ENCODE assay signal across 31 mouse cellular contexts in the genomic region with DNA sequence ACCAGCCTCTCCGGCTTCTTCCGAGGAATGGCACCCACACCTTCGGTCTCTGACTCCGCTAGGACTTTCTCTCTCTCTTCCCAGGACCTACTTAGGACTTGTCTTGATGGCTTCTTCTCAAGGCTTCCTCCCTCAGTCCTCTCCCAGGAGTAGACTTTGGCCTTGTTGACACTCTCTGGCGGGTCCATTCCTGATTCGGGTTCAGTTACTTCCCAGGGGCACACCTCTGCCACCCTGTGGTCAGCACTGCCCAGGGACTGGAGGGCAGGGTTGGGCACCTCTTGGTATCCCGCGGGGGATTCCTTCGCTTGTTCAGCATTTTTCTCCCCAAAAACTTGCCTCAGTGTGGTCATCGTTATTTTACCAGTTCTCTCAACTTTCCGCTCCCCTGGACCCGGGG. TPM values are rescaled to one million over a fixed set of nuclear protein-coding genes. Genes with fewer than 3 reads are reported as not detected.
DNase-seq lines count a peak whose midpoint lies in the region; ATAC-seq and TF ChIP-seq lines count a peak whose summit lies in the region.
"Had no signal": no experiment of that assay in that cellular context is flagged by ENCODE, and none has a peak within 500 bp of the region (broad histone marks: within the 10 kb centered on the region; RNA-seq: fewer than 3 reads in every experiment).

No protein-coding gene starts in this region.

- no peak overlapping the region for H3K9ac ChIP-seq in kidney, embryonic 14.5 days (ENCODE audit: low read depth, low read length)
- no peak overlapping the region for H3K9ac ChIP-seq in liver, adult 2 months (ENCODE audit: low read depth, low read length)
- no peak overlapping the region for H3K9ac ChIP-seq in liver, embryonic 12.5 days
- H3K9ac ChIP-seq in hindbrain, embryonic 11.5 days (ENCODE audit: low read depth, low read length) = no peak overlapping the region
- H3K9ac ChIP-seq: embryonic facial prominence, embryonic 13.5 days; forebrain, embryonic 15.5 days; heart, embryonic 12.5 days; hindbrain, embryonic 14.5 days; limb, embryonic 12.5 days; liver, embryonic 14.5 days; midbrain, embryonic 13.5 days had no signal

- H3K27me3 ChIP-seq in kidney, embryonic 14.5 days (ENCODE audit: control insufficient read depth, insufficient read depth, low read length) = peaks cover 4% of the 10 kb centered on the region; the same call in 1 of the 2 replicates
- no peaks in the 10 kb centered on the region for H3K27me3 ChIP-seq in liver, adult 2 months (ENCODE audit: control insufficient read depth, insufficient read depth, low read length)
- peaks cover 77% of the 10 kb centered on the region for H3K27me3 ChIP-seq in liver, embryonic 12.5 days (replicated peaks)
- peaks cover 33% of the 10 kb centered on the region for H3K27me3 ChIP-seq in E14TG2a.4 (ENCODE audit: insufficient read depth, low read length)
- H3K27me3 ChIP-seq in hindbrain, embryonic 11.5 days (ENCODE audit: control insufficient read depth, insufficient read depth, low read length) = no peaks in the 10 kb centered on the region; the same call in 1 of the 2 replicates
- H3K27me3 ChIP-seq: forebrain, embryonic 15.5 days had no signal

- H3K4me1 ChIP-seq in kidney, embryonic 14.5 days (ENCODE audit: control insufficient read depth, insufficient read depth, low read length) = no peaks in the 10 kb centered on the region
- H3K4me1 ChIP-seq in liver, adult 2 months (ENCODE audit: control insufficient read depth, insufficient read depth, low read length) = no peaks in the 10 kb centered on the region
- H3K4me1 ChIP-seq in liver, embryonic 12.5 days = peaks cover 23% of the 10 kb centered on the region
- H3K4me1 ChIP-seq in E14TG2a.4 (replicated peaks; ENCODE audit: low read depth, low read length) = peaks cover 72% of the 10 kb centered on the region
- H3K4me1 ChIP-seq in hindbrain, embryonic 11.5 days (replicated peaks; ENCODE audit: control insufficient read depth, insufficient read depth, low read length) = no peaks in the 10 kb centered on the region

- H3K4me3 ChIP-seq in kidney, embryonic 14.5 days (ENCODE audit: low read length) = no peak overlapping the region
- no peak overlapping the region for H3K4me3 ChIP-seq in liver, adult 2 months (ENCODE audit: insufficient read depth, low read depth, low read length)
- no peak overlapping the region for H3K4me3 ChIP-seq in liver, embryonic 12.5 days
- H3K4me3 ChIP-seq in E14TG2a.4 (replicated peaks; ENCODE audit: low read length) = peak overlapping the region; percentile 69
- no peak overlapping the region for H3K4me3 ChIP-seq in hindbrain, embryonic 11.5 days (ENCODE audit: low read depth, low read length)
- H3K4me3 ChIP-seq: embryonic facial prominence, embryonic 13.5 days; forebrain, embryonic 10.5 days; forebrain, embryonic 15.5 days; heart, embryonic 12.5 days; left cerebral cortex, adult 2 months; limb, embryonic 12.5 days; megakaryocyte, embryonic 14.5 days; midbrain, embryonic 13.5 days had no signal

- no peaks in the 10 kb centered on the region for H3K79me2 ChIP-seq in liver, adult 2 months (ENCODE audit: control insufficient read depth, insufficient read depth, low read length)

- no peaks in the 10 kb centered on the region for H3K9me3 ChIP-seq in kidney, embryonic 14.5 days (ENCODE audit: control insufficient read depth, low read length)
- no peaks in the 10 kb centered on the region for H3K9me3 ChIP-seq in liver, embryonic 12.5 days (replicated peaks)
- no peaks in the 10 kb centered on the region for H3K9me3 ChIP-seq in E14TG2a.4 (ENCODE audit: low read length)
- no peaks in the 10 kb centered on the region for H3K9me3 ChIP-seq in hindbrain, embryonic 11.5 days (ENCODE audit: control insufficient read depth, low read length)
- H3K9me3 ChIP-seq: embryonic facial prominence, embryonic 13.5 days; forebrain, embryonic 10.5 days; forebrain, embryonic 15.5 days; heart, embryonic 12.5 days; limb, embryonic 12.5 days; megakaryocyte, embryonic 14.5 days; midbrain, embryonic 13.5 days had no signal

- DNase-seq in kidney, adult 11 months = peak; percentile 60
- peak; percentile 50 for DNase-seq in liver, adult 2 months (ENCODE audit: extremely low read depth, low read depth, low spot score)
- peak; percentile 73 for DNase-seq in kidney, adult 9 months
- DNase-seq in right cerebral cortex, postnatal 4 days = no peak
- DNase-seq in hindbrain, embryonic 11.5 days (ENCODE audit: low spot score) = no peak
- DNase-seq: adrenal gland, adult 2 months; adrenal gland, postnatal 36 days; cerebellum, adult 18-20 months; cerebellum, postnatal 10 days; gastrocnemius, postnatal 25 days; heart, adult 18-20 months; heart, postnatal 4 days; lung, adult 2 months; lung, postnatal 36 days; thymus, postnatal 4 days had no signal

- no peaks in the 10 kb centered on the region for H3K36me3 ChIP-seq in kidney, embryonic 14.5 days (ENCODE audit: control insufficient read depth, insufficient read depth, low read length)
- no peaks in the 10 kb centered on the region for H3K36me3 ChIP-seq in liver, adult 2 months (ENCODE audit: control insufficient read depth, insufficient read depth, low read length)
- H3K36me3 ChIP-seq in liver, embryonic 12.5 days = no peaks in the 10 kb centered on the region
- H3K36me3 ChIP-seq in E14TG2a.4 (ENCODE audit: insufficient read depth, low read length) = peaks cover 5% of the 10 kb centered on the region
- H3K36me3 ChIP-seq in hindbrain, embryonic 11.5 days (ENCODE audit: control insufficient read depth, insufficient read depth, low read length) = no peaks in the 10 kb centered on the region
- H3K36me3 ChIP-seq: embryonic facial prominence, embryonic 13.5 days; forebrain, embryonic 10.5 days; forebrain, embryonic 15.5 days; heart, embryonic 12.5 days; limb, embryonic 12.5 days; midbrain, embryonic 13.5 days had no signal

- TF ChIP-seq POLR2A in liver, adult 2 months (IDR thresholded peaks at IDR 0.05; ENCODE audit: extremely low read depth, insufficient read depth, low read length) = no peak

- H3K27ac ChIP-seq in kidney, embryonic 14.5 days (ENCODE audit: low read depth, low read length) = no peak overlapping the region
- no peak overlapping the region for H3K27ac ChIP-seq in liver, adult 2 months (replicated peaks; ENCODE audit: insufficient read depth, low read depth, low read length)
- no peak overlapping the region for H3K27ac ChIP-seq in liver, embryonic 12.5 days
- no peak overlapping the region for H3K27ac ChIP-seq in hindbrain, embryonic 11.5 days (ENCODE audit: low read depth, low read length)
- H3K27ac ChIP-seq: forebrain, embryonic 10.5 days; forebrain, embryonic 15.5 days; hindbrain, embryonic 14.5 days; left cerebral cortex, adult 2 months; limb, embryonic 12.5 days; liver, embryonic 14.5 days; midbrain, embryonic 13.5 days had no signal

- 87% methylated on average over 12 of the region's 12 CpGs for WGBS in kidney, embryonic 14.5 days
- WGBS in liver, adult 2 months = 65% methylated on average over 12 of the region's 12 CpGs
- 56% methylated on average over 12 of the region's 12 CpGs for WGBS in liver, embryonic 12.5 days (ENCODE audit: insufficient replicate concordance)
- WGBS in hindbrain, embryonic 11.5 days = 87% methylated on average over 12 of the region's 12 CpGs

- H3K4me2 ChIP-seq in kidney, embryonic 14.5 days (replicated peaks; ENCODE audit: low read depth, low read length) = no peak overlapping the region
- no peak overlapping the region for H3K4me2 ChIP-seq in liver, embryonic 12.5 days
- H3K4me2 ChIP-seq in hindbrain, embryonic 11.5 days (replicated peaks; ENCODE audit: low read depth, low read length) = no peak overlapping the region
- H3K4me2 ChIP-seq: embryonic facial prominence, embryonic 13.5 days; forebrain, embryonic 15.5 days; heart, embryonic 12.5 days; hindbrain, embryonic 14.5 days; limb, embryonic 12.5 days; midbrain, embryonic 13.5 days had no signal

- TF ChIP-seq CTCF in liver, adult 2 months (IDR thresholded peaks at IDR 0.05; ENCODE audit: low read depth, low read length) = peak; percentile 49
- no peak for TF ChIP-seq CTCF in E14TG2a.4 (conservative IDR thresholded peaks at IDR 0.05; ENCODE audit: low read length)

- no peak for ATAC-seq in kidney, embryonic 14.5 days (ENCODE audit: low FRiP score, low TSS enrichment)
- no peak for ATAC-seq in liver, embryonic 12.5 days
- ATAC-seq in hindbrain, embryonic 11.5 days (ENCODE audit: low FRiP score) = no peak
- ATAC-seq: activated CD4-positive, CD25-positive, alpha-beta regulatory T cell, adult 4 months; forebrain, embryonic 15.5 days; midbrain, embryonic 13.5 days had no signal

RNA-seq across cellular contexts. Expression of gene Gpr179, which starts 14.5 kb away (rescaled TPM):
- polyA plus RNA-seq in kidney, embryonic 14.5 days (2014; fragmentation: Nextera tagmentation; extraction: Ambion mirVana) = 0.07 and 0.10 TPM in 2 replicates
- total RNA-seq in liver, adult 2 months (2014; rRNA removed) = not detected in 2 replicates
- polyA plus RNA-seq in liver, adult 2 months (2012; rRNA removed) = 0.01 TPM in 1 of 2 replicates, not detected in the other
- 0.02 TPM in 1 of 2 replicates, not detected in the other for polyA plus RNA-seq in liver, embryonic 12.5 days (2016; fragmentation: Nextera tagmentation; extraction: Ambion mirVana)
- 0.46 TPM in 1 of 2 replicates, not detected in the other for polyA plus RNA-seq in hindbrain, embryonic 11.5 days (2014; fragmentation: Nextera tagmentation; extraction: Ambion mirVana)
- total RNA-seq: common myeloid progenitor, adult 5-6 weeks; heart, adult 18-20 months had no signal
- polyA plus RNA-seq: heart, postnatal 0 days had no signal

RNA-seq across cellular contexts. Expression of gene Mrpl45, which starts 21.8 kb away (rescaled TPM):
- polyA plus RNA-seq in kidney, embryonic 14.5 days (2014; fragmentation: Nextera tagmentation; extraction: Ambion mirVana) = 58.4 and 64.8 TPM in 2 replicates
- total RNA-seq in liver, adult 2 months (2014; rRNA removed) = 19.0 and 19.9 TPM in 2 replicates
- 12.8 and 13.3 TPM in 2 replicates for polyA plus RNA-seq in liver, adult 2 months (2012; rRNA removed)
- polyA plus RNA-seq in liver, embryonic 12.5 days (2016; fragmentation: Nextera tagmentation; extraction: Ambion mirVana) = 38.9 and 44.0 TPM in 2 replicates
- polyA plus RNA-seq in hindbrain, embryonic 11.5 days (2014; fragmentation: Nextera tagmentation; extraction: Ambion mirVana) = 51.4 and 52.9 TPM in 2 replicates

RNA-seq across cellular contexts. Expression of gene Socs7, which starts 25.0 kb away (rescaled TPM):
- 2.5 and 3.7 TPM in 2 replicates for polyA plus RNA-seq in kidney, embryonic 14.5 days (2014; fragmentation: Nextera tagmentation; extraction: Ambion mirVana)
- 4.0 TPM in 2 replicates for total RNA-seq in liver, adult 2 months (2014; rRNA removed)
- polyA plus RNA-seq in liver, adult 2 months (2012; rRNA removed) = 3.1 and 3.7 TPM in 2 replicates
- 1.9 and 2.1 TPM in 2 replicates for polyA plus RNA-seq in liver, embryonic 12.5 days (2016; fragmentation: Nextera tagmentation; extraction: Ambion mirVana)
- polyA plus RNA-seq in hindbrain, embryonic 11.5 days (2014; fragmentation: Nextera tagmentation; extraction: Ambion mirVana) = 3.6 and 3.8 TPM in 2 replicates

RNA-seq across cellular contexts. Expression of gene Npepps, which starts 56.9 kb away (rescaled TPM):
- 53.6 and 78.6 TPM in 2 replicates for polyA plus RNA-seq in kidney, embryonic 14.5 days (2014; fragmentation: Nextera tagmentation; extraction: Ambion mirVana)
- total RNA-seq in liver, adult 2 months (2014; rRNA removed) = 12.2 and 21.2 TPM in 2 replicates
- 7.1 and 9.1 TPM in 2 replicates for polyA plus RNA-seq in liver, adult 2 months (2012; rRNA removed)
- polyA plus RNA-seq in liver, embryonic 12.5 days (2016; fragmentation: Nextera tagmentation; extraction: Ambion mirVana) = 27.1 and 31.3 TPM in 2 replicates
- 93.6 and 108 TPM in 2 replicates for polyA plus RNA-seq in hindbrain, embryonic 11.5 days (2014; fragmentation: Nextera tagmentation; extraction: Ambion mirVana)

Comparison
In these comparisons a context has a peak if more than half of its experiments do, and no peak if none do; other contexts are left out.
1. DNase-seq: peak in kidney, adult 11 months (single experiment), liver, adult 2 months (single experiment) and kidney, adult 9 months (single experiment); none in right cerebral cortex, postnatal 4 days (single experiment) and hindbrain, embryonic 11.5 days (single experiment).